Mouse (Mus musculus) granulocyte monocyte progenitor cell, adult 5-6 weeks (primary cell): ENCODE measurements around the gene Pappa. TPM values are rescaled to one million over a fixed set of nuclear protein-coding genes. Genes with fewer than 3 reads are reported as not detected.

Experiments used
- ATAC-seq: replicated peaks from 2 replicates; pipeline ENCODE4 v1.8.0; 2016; ENCODE audit warnings: mild to moderate bottlenecking, moderate TSS enrichment, inconsistent platforms; ENCODE audit not compliant: poor library complexity, severe bottlenecking
- total RNA-seq, 2 experiments: library from RNA; stranded (forward) in 1 of 2; stranded (reverse) in 1 of 2; fragments of 200-712, 200-1000 nt in 1 of 2; fragments of >200 nt in 1 of 2; fragmentation: Nextera tagmentation in 1 of 2; gene quantifications; 2 replicates each; pipeline ENCODE4 v1.2.3; 2014 to 2017

Pappa gene
- total RNA-seq, 2 experiments from 2014 or later = not detected

DNA sequence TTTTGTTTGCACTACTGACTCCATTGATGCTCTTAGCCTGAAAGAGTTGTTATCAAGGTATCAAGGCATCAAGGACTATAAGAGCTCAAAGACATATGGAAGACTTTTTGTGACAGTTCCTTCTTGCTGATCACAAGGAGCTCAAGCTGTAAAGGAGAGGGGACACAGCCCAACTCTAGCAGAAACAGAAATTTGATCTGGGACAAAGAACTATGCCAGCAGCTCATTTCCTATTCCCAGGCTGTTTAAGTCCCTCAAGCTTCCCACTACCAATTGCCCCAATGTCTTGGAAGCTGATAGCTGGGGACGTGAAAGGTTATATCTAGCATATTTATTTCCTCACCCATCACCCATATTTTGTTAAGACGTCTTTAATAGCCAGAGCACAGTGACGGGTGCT, 39.7 kb downstream of the Pappa start:
- no peak for ATAC-seq

DNA sequence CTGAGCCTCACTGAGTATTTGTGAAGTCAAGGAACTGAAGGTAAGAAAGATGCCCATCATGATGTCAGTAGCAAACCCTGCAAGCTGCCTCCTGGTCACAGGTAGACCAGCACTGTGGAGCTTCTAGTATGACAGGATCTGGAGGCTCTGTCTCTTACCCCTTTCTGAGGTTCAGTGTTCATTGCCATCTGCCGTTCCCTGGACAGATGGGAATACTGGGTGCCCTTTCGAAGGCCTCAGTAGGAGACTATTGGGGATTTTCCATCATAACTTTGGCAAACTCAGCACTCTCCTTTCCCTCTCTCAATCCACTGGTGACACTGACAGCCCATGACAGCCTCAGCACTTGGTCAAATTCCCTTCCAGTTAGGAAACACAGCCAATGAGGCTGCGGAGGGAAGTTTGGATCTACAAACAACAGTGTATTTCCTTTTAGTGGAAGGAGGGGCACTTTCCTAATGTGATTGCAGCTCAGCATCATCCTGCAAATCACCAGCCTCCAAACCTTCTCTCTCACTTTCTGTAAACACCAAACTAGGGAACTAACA, 42.4 kb downstream of the Pappa start:
- no peak for ATAC-seq

DNA sequence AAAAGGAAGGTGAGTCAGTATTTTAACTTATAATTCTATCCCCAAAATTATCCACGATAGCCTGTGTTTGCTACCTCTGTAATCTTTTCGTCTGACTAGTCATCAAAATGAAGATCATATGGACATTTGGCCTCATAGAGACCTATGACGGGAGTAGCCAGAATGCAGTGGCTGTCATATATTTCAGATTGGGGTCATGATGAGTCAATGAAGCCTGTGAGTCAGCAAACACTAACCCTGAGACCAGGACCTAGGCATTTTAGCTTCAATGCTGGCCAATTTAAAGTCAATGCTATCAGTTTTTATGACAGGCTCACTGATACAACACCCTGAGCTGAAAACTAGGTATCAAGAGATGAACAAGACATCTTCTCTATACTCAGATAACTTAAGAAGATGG, 50.5 kb downstream of the Pappa start:
- ATAC-seq = no peak

DNA sequence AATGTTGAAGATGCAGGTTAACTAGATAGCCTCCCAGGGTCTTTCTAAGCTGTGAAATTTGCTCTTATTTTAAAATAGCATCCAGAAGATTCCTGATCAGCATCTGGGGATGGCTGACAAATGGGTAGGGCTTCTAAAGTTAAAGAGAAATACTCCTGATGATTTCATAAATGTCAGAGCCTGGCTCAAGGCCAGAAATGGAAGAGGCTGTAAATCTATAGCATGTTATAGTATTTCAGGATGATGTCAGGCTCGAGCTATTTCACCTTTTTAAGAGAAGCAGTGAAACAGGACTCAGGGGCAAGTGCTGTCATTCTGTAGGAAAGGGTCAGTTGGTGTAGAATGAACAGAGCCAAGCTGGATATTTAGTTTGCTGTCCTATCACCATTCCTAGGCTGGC, 54.2 kb downstream of the Pappa start:
- ATAC-seq = no peak

DNA sequence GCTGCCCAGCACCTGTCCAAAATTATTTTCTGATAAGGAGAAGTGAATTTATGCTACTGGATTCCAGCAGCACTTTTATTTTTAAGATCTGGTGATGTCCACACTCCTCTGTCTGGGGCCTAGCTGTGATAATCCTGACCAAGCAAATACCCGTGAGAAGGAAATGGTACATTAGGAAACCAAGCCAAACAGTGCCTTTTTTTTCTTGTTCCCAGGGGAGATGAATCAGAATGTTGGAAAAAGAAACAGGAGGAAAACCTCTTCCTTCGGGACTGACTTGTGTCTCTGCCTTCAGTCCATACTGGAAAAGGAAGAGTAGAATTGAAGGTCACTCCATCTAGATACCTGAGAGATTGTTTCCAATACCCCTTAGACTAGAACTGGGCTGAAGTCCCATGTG, 63.3 kb downstream of the Pappa start:
- ATAC-seq = no peak

GRCm38 (mm10) chr4:65187716-65188115, 63.7 kb downstream of the Pappa start:
- ATAC-seq = no peak

- no peak for ATAC-seq
Observed at GRCm38 (mm10) chr4:65188921-65189485, 65.0 kb downstream of the Pappa start.

- no peak for ATAC-seq
Observed at GRCm38 (mm10) chr4:65192810-65193209, 68.8 kb downstream of the Pappa start.

DNA sequence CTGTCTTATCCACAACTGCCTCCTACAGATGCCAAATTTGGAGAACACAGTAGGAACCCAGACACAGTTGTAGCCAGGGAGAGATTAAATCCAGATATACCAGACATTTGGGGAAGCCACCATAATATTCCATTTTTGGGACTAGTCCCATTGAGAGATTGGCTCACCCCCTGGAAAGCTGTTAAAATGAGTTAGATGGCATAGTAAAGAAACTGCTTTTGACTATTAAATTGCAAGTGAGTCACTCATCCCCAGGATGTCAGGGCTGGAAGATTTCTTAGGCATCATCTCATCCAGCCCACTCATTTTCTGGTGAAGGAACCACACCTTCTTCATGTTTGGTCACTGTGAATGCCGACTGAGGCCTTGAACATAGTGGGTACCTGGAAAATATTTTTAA, 72.0 kb downstream of the Pappa start:
- ATAC-seq = no peak

DNA sequence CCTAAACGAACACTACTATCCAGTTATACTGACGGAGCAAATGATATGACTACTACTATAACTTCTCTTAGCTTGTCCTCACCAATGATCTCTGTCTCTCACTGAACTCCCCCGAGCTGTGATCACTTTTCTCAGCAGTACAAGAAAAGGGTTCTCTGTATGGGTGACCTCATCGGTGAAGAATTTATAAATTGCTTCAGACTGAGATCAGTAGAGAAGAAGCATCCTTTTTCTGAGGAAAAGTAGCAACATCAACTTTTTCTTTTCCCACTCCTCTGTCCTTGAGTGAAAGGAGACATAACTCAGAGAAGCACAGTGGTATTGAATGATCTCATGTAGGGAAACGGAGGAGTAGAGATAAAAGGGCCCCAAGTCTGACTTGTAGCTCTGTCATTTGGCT, 79.7 kb downstream of the Pappa start:
- no peak for ATAC-seq

- ATAC-seq = no peak
Observed at GRCm38 (mm10) chr4:65205446-65205845, 81.5 kb downstream of the Pappa start.

- ATAC-seq = no peak
Observed at GRCm38 (mm10) chr4:65209369-65210015, 85.5 kb downstream of the Pappa start.

DNA sequence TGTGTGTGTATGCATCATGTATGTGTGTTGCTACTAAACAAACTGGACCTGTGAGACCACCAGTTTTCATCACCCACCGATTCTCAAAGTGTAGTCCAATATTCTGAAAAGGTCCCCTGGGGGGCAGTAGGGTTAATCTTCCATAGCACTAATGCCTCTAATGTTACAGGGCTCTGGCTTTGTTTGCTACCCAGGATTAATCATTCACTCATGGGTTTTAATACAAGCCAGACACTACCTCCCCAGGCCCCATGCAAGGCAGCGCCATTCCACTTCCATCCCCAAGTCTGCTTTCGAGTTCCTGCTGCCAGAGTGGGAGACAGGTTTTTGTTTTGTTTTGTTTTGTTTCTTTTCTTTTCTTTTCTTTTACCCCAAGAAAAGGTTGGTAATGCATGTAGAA, 92.7 kb downstream of the Pappa start:
- ATAC-seq = no peak

- ATAC-seq = no peak
Observed at GRCm38 (mm10) chr4:65217651-65218364, 93.8 kb downstream of the Pappa start.

DNA sequence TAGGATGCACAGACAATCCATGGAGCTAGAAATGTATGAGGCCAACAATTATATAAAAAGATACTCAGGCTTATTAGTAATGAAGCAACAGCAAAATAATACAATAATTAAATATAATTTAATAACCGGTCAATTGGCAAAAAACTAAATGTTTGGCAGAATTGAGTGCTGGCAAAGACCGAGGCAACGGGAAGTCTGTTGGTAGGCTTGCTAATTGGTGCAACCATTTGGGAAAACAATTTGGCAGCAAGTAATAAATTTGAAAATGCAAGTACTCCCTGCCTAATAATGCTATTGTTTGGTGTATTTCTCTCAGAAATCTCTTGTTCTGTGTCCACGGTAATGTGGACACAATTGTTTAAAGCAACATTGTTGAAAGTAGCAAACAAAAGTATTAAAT, 99.9 kb downstream of the Pappa start:
- ATAC-seq = no peak

DNA sequence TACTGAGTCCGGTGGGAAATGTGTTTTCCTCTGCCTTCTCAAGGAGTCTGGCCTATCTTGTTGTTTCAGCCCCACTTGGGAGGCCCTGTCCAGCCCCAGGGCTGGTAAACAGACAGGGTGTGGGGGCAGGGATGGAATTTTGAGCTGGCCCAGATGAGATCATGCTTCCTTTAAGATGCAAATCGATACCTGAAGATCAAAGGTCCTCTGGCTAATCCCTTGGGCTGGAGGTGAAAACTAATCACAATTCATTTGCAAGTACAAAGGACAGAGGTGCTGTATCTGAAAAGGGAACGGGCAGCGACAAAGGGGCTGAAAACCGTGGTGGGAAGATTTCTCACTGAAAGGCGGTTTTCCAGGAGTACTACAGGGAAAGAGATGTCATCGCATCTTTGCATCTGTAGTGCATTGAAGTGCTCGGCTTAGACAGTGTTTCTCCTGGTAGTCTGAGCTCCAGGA, 114.6 kb downstream of the Pappa start:
- ATAC-seq = no peak

GRCm38 (mm10) chr4:65242434-65242931, 118.5 kb downstream of the Pappa start:
- ATAC-seq = no peak

DNA sequence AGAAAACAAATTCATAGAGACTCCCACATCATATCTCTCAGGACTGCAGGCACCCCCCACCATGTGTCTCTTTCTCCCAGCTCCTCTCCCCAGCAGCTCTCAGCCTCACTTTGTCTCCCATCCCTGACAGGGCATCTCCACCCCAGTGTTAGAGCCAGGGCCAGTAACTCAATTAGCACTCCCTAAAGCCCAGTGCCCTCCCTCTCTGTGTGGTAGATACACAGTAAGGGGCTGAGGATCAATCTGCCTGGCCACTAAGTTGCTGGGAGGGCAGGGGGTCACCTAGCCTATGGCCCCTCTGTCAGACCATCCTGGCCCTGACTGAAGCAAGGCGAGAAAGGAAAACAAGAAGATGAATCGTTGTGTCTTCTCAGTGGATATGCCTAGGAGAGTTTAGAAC, 119.3 kb downstream of the Pappa start:
- no peak for ATAC-seq

DNA sequence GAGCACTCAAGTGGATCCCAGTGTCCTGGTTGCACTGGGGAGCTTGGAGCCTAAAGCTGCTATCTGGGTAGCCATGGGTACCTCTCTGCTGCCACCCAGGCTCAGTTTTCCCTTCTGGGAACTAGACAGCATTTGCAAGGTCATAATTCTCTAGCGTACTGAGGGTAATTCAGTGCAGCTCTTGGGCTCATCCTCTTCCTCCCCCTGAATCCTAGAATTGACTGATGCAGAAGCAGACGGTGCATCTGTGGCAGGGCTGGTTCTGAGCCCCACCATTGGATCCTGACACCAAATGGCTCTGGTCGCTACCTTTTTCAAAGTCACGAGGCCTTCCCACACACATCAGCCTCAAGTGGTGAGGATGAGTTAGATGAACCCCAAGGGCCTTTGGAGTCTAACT, 121.0 kb downstream of the Pappa start:
- ATAC-seq = no peak

- ATAC-seq = no peak
Observed at GRCm38 (mm10) chr4:65245440-65245839, 121.5 kb downstream of the Pappa start.

DNA sequence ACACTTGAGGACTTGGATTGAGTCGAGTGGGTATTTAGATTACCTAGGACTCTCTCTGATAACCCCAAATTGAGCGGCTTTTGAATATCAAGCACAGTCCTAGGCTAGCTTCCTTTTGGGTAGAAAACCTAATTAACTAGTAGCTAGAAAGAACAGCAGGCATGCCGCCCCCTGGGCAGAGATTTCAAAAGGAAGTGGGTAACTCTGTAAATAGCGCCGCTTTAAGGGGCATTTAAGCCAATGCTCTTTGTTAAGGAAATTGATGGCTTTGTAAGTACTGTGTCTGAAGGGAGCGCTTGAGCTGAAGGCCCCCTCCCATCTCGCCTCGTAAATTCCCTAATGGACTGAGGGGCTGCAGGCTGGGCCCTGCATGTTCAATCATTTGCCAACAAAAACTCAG, 128.2 kb downstream of the Pappa start:
- no peak for ATAC-seq
